Mouse (Mus musculus) heart, embryonic 11.5 days (tissue): ENCODE results near the gene 1700003E16Rik. TPM values are rescaled to one million over a fixed set of nuclear protein-coding genes. Genes with fewer than 3 reads are reported as not detected.
"Not testable (repeated sequence)": the region's sequence is repeated elsewhere in the genome, so short reads cannot be mapped to it uniquely, and the experiment has no call there.

Experiments
- ATAC-seq: fragments of 200-750 bp; cut with Nextera tagmentation; replicated peaks from 2 replicates; pipeline ENCODE4 v1.8.0; 2017; ENCODE audit warnings: moderate library complexity; ENCODE audit not compliant: insufficient number of reproducible peaks, low FRiP score, low TSS enrichment
- H3K27ac ChIP-seq: fragments of 300-500 bp; sonication (generic); 2 replicates; pipeline ENCODE4 v1.5.1; 2014; ENCODE audit warnings: mild to moderate bottlenecking, low read depth, low read length
- H3K27me3 ChIP-seq: fragments of 300-500 bp; sonication (generic); 2 replicates; pipeline ENCODE4 v1.6.1; 2014; ENCODE audit warnings: mild to moderate bottlenecking, low read length, mixed read lengths; ENCODE audit not compliant: control insufficient read depth, insufficient read depth
- H3K36me3 ChIP-seq: fragments of 300-500 bp; sonication (generic); 2 replicates; pipeline ENCODE4 v1.6.1; 2014; ENCODE audit warnings: mild to moderate bottlenecking, low read length, moderate library complexity, mixed read lengths; ENCODE audit not compliant: control insufficient read depth, insufficient read depth
- H3K4me1 ChIP-seq: fragments of 300-500 bp; sonication (generic); 2 replicates; pipeline ENCODE4 v1.6.1; 2014; ENCODE audit warnings: low read length; ENCODE audit not compliant: control insufficient read depth, insufficient read depth
- H3K4me2 ChIP-seq: fragments of 300-500 bp; sonication (generic); 2 replicates; pipeline ENCODE4 v1.6.1; 2014; ENCODE audit warnings: mild to moderate bottlenecking, moderate library complexity
- H3K4me3 ChIP-seq: fragments of 300-500 bp; sonication (generic); 2 replicates; pipeline ENCODE4 v1.5.1; 2014; ENCODE audit warnings: low read depth, low read length
- H3K9ac ChIP-seq: fragments of 300-500 bp; sonication (generic); 2 replicates; pipeline ENCODE4 v1.6.1; 2014; ENCODE audit warnings: mild to moderate bottlenecking, low read depth, low read length, moderate library complexity
- H3K9me3 ChIP-seq: fragments of 300-500 bp; sonication (generic); replicated peaks from 2 replicates; pipeline ENCODE4 v1.6.1; 2016; ENCODE audit warnings: low read length; ENCODE audit not compliant: control insufficient read depth
- WGBS: fragments of 180-500 bp; shearing (Covaris S2); extraction: QIAGEN DNeasy Blood & Tissue Kit; methylation state at CpG from one replicate; pipeline ENCODE4 v1.1.7; 2014; ENCODE audit not compliant: insufficient replicate concordance; 5-methylcytosine and 5-hydroxymethylcytosine counted together
- polyA plus RNA-seq: library from polyadenylated mRNA; unstranded; fragments of >200 nt; fragmentation: Nextera tagmentation; extraction: Ambion mirVana; gene quantifications from 2 replicates; pipeline ENCODE4 v1.2.1, GENCODE M21; 2014

The 1700003E16Rik gene
- polyA plus RNA-seq, 1 experiment from 2014 or later = 0.14 TPM

GRCm38 (mm10) chr6:83145209-83145608 is 11.0 kb upstream of the 1700003E16Rik start:
- Histone ChIP-seq H3K27ac (no peak overlapping the region), H3K27me3 (no peaks in the 10 kb centered on the region), H3K36me3 (peaks cover 3% of the 10 kb centered on the region; the same call in 1 of the 2 replicates), H3K9me3 (no peaks in the 10 kb centered on the region), H3K4me1 (peaks cover 14% of the 10 kb centered on the region), H3K4me2 (no peak overlapping the region), H3K4me3 (no peak overlapping the region), H3K9ac (no peak overlapping the region)
- 53% methylated on average over 2 of the region's 2 CpGs for WGBS
- ATAC-seq = no peak

GRCm38 (mm10) chr6:83145805-83146204 is 10.4 kb upstream of the 1700003E16Rik start:
- Histone ChIP-seq H3K27ac (0 out of 2 replicates have a peak overlapping the region, but pooled peaks have one; percentile 54), H3K36me3 (peaks cover 3% of the 10 kb centered on the region; the same call in 1 of the 2 replicates), H3K9ac (no peak overlapping the region), H3K4me1 (peaks cover 18% of the 10 kb centered on the region), H3K4me2 (no peak overlapping the region), H3K27me3 (no peaks in the 10 kb centered on the region), H3K4me3 (no peak overlapping the region), H3K9me3 (no peaks in the 10 kb centered on the region)
- 62% methylated on average over 9 of the region's 9 CpGs for WGBS
- no peak for ATAC-seq

GRCm38 (mm10) chr6:83147280-83147679 is 8.9 kb upstream of the 1700003E16Rik start:
- Histone ChIP-seq H3K9ac (no peak overlapping the region), H3K4me2 (no peak overlapping the region), H3K36me3 (peaks cover 3% of the 10 kb centered on the region; the same call in 1 of the 2 replicates), H3K4me3 (no peak overlapping the region), H3K27me3 (no peaks in the 10 kb centered on the region), H3K4me1 (peaks cover 18% of the 10 kb centered on the region), H3K9me3 (no peaks in the 10 kb centered on the region), H3K27ac (no peak overlapping the region)
- no peak for ATAC-seq
- WGBS = 56% methylated on average over 7 of the region's 7 CpGs

- Histone ChIP-seq H3K27me3 (peaks cover 3% of the 10 kb centered on the region; the same call in 1 of the 2 replicates), H3K27ac (no peak overlapping the region), H3K9me3 (no peaks in the 10 kb centered on the region), H3K36me3 (peaks cover 8% of the 10 kb centered on the region; the same call in 1 of the 2 replicates), H3K9ac (peak overlapping the region; percentile 23), H3K4me1 (peaks cover 12% of the 10 kb centered on the region), H3K4me3 (no peak overlapping the region), H3K4me2 (no peak overlapping the region)
- WGBS = 14% methylated on average over 8 of the region's 8 CpGs
- ATAC-seq = no peak
Measured at GRCm38 (mm10) chr6:83151721-83152120, 4.5 kb upstream of the 1700003E16Rik start.

GRCm38 (mm10) chr6:83153038-83153437 is 3.2 kb upstream of the 1700003E16Rik start:
- Histone ChIP-seq H3K27ac (no peak overlapping the region), H3K36me3 (peaks cover 6% of the 10 kb centered on the region; the same call in 1 of the 2 replicates), H3K9me3 (no peaks in the 10 kb centered on the region), H3K9ac (no peak overlapping the region), H3K4me1 (peaks cover 12% of the 10 kb centered on the region), H3K4me3 (no peak overlapping the region), H3K4me2 (no peak overlapping the region), H3K27me3 (peaks cover 3% of the 10 kb centered on the region; the same call in 1 of the 2 replicates)
- WGBS = 85% methylated on average over 12 of the region's 12 CpGs
- ATAC-seq = no peak

GRCm38 (mm10) chr6:83153485-83153884 is 2.7 kb upstream of the 1700003E16Rik start:
- Histone ChIP-seq H3K9ac (no peak overlapping the region), H3K27ac (no peak overlapping the region), H3K4me1 (peaks cover 12% of the 10 kb centered on the region), H3K9me3 (no peaks in the 10 kb centered on the region), H3K4me3 (no peak overlapping the region), H3K36me3 (peaks cover 6% of the 10 kb centered on the region; the same call in 1 of the 2 replicates), H3K4me2 (no peak overlapping the region), H3K27me3 (peaks cover 3% of the 10 kb centered on the region; the same call in 1 of the 2 replicates)
- WGBS = 66% methylated on average over 5 of the region's 5 CpGs
- ATAC-seq = no peak

- H3K4me2 ChIP-seq = peak overlapping the region; percentile 87
- H3K36me3 ChIP-seq = peaks cover 6% of the 10 kb centered on the region; the same call in 1 of the 2 replicates
- 8% methylated on average over 23 of the region's 23 CpGs for WGBS
- H3K27me3 ChIP-seq = peaks cover 12% of the 10 kb centered on the region
- H3K4me3 ChIP-seq = peak overlapping the region; percentile 58
- H3K27ac ChIP-seq = no peak overlapping the region
- ATAC-seq = no peak
- H3K4me1 ChIP-seq = peaks cover 10% of the 10 kb centered on the region
- no peaks in the 10 kb centered on the region for H3K9me3 ChIP-seq
- peak overlapping the region; percentile 59 for H3K9ac ChIP-seq
Measured at GRCm38 (mm10) chr6:83155552-83156238, 509 bp upstream of the 1700003E16Rik start.

GRCm38 (mm10) chr6:83159456-83159855 is 3.3 kb downstream of the 1700003E16Rik start:
- ATAC-seq, H3K9me3 ChIP-seq: not testable (repeated sequence)

More at GRCm38 (mm10) chr6:83159456-83159855, 3.3 kb downstream of the 1700003E16Rik start:
- H3K27me3 ChIP-seq = peaks cover 33% of the 10 kb centered on the region
- H3K4me2 ChIP-seq, H3K9ac ChIP-seq, H3K27ac ChIP-seq, H3K36me3 ChIP-seq, H3K4me3 ChIP-seq: not testable (repeated sequence)
- WGBS = 37% methylated on average over 3 of the region's 3 CpGs
- H3K4me1 ChIP-seq = peaks cover 14% of the 10 kb centered on the region
